Mouse (Mus musculus): Measurements from ENCODE around the gene Lrrc61.

DNA sequence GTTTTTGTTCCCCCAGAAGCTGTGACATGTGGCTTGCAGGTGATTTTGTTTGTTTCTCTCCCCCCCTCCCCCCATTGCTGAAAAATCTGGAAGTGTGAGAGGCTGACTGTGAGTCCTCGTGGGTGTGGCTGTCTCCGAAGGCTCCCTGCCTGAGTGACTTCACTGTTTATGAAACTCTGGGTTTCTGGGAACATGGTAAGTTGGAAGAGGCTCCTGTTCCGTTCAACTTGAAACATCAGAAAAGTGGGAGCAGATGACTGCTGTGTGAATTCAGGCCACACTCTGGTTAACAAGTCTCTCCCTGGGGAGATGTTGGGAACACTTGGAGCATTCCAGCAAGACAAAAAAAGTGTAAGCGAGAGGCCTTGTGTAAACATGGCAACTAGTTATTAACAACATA, 7.7 kb upstream of the Lrrc61 start:
- TF ChIP-seq GATA1 (IDR thresholded peaks at IDR 0.05; ENCODE audit: low read length) (no peak), TAL1 (IDR thresholded peaks at IDR 0.05; ENCODE audit: low read length) (no peak)
